Mouse (Mus musculus): ENCODE results near the gene Vmn1r158. TPM values are rescaled to one million over a fixed set of nuclear protein-coding genes. Genes with fewer than 3 reads are reported as not detected.
"Not testable (repeated sequence)": the region's sequence is repeated elsewhere in the genome, so short reads cannot be mapped to it uniquely, and the experiment has no call there.

Gene Vmn1r158
- not detected in 2 replicates for total RNA-seq (2012; rRNA removed)
- polyA plus RNA-seq (2012; ENCODE audit: insufficient read depth in 1 of 2, insufficient read length in 2 of 2, low read depth in 1 of 2, low replicate concordance in 2 of 2, missing spikeins in 1 of 2) = not detected

- H3K27me3 ChIP-seq (ENCODE audit: control insufficient read depth in 1 of 2, insufficient read depth in 2 of 2, low read length in 2 of 2); H3K9me3 ChIP-seq (replicated peaks; ENCODE audit: insufficient read depth, low read length); H3K4me3 ChIP-seq (ENCODE audit: control insufficient read depth in 1 of 2, insufficient read depth in 1 of 2, low read depth in 2 of 2, low read length in 2 of 2); H3K27ac ChIP-seq (ENCODE audit: control insufficient read depth, low read depth, low read length); H3K9ac ChIP-seq (ENCODE audit: control insufficient read depth, low read depth, low read length, poor library complexity, severe bottlenecking); H3K79me2 ChIP-seq (ENCODE audit: control insufficient read depth, insufficient read depth, low read length, poor library complexity); H3K36me3 ChIP-seq (ENCODE audit: control insufficient read depth in 1 of 2, insufficient read depth in 2 of 2, low read length in 2 of 2); H3K4me1 ChIP-seq (ENCODE audit: control insufficient read depth in 1 of 2, insufficient read depth in 2 of 2, low read length in 2 of 2); DNase-seq (ENCODE audit: low read depth, low spot score): not testable (repeated sequence)
These were observed at the start of gene Vmn1r158 for GRCm38 (mm10) chr7:22790682-22791081. Vmn1r158 (minus strand) TSS chr7:22790782.

- not testable (repeated sequence) for H3K36me3 ChIP-seq (ENCODE audit: control insufficient read depth in 1 of 2, insufficient read depth in 2 of 2, low read length in 2 of 2); DNase-seq (ENCODE audit: low read depth, low spot score); H3K9me3 ChIP-seq (replicated peaks; ENCODE audit: insufficient read depth, low read length); H3K4me1 ChIP-seq (ENCODE audit: control insufficient read depth in 1 of 2, insufficient read depth in 2 of 2, low read length in 2 of 2); H3K4me3 ChIP-seq (ENCODE audit: control insufficient read depth in 1 of 2, insufficient read depth in 1 of 2, low read depth in 2 of 2, low read length in 2 of 2); H3K79me2 ChIP-seq (ENCODE audit: control insufficient read depth, insufficient read depth, low read length, poor library complexity); H3K27me3 ChIP-seq (ENCODE audit: control insufficient read depth in 1 of 2, insufficient read depth in 2 of 2, low read length in 2 of 2); H3K9ac ChIP-seq (ENCODE audit: control insufficient read depth, low read depth, low read length, poor library complexity, severe bottlenecking); H3K27ac ChIP-seq (ENCODE audit: control insufficient read depth, low read depth, low read length)
These were observed 14.6 kb downstream of the Vmn1r158 start for GRCm38 (mm10) chr7:22775981-22776380.

- H3K27ac ChIP-seq (ENCODE audit: control insufficient read depth, low read depth, low read length); H3K79me2 ChIP-seq (ENCODE audit: control insufficient read depth, insufficient read depth, low read length, poor library complexity); H3K9me3 ChIP-seq (replicated peaks; ENCODE audit: insufficient read depth, low read length); H3K9ac ChIP-seq (ENCODE audit: control insufficient read depth, low read depth, low read length, poor library complexity, severe bottlenecking); H3K27me3 ChIP-seq (ENCODE audit: control insufficient read depth in 1 of 2, insufficient read depth in 2 of 2, low read length in 2 of 2); H3K4me3 ChIP-seq (ENCODE audit: control insufficient read depth in 1 of 2, insufficient read depth in 1 of 2, low read depth in 2 of 2, low read length in 2 of 2); H3K36me3 ChIP-seq (ENCODE audit: control insufficient read depth in 1 of 2, insufficient read depth in 2 of 2, low read length in 2 of 2); H3K4me1 ChIP-seq (ENCODE audit: control insufficient read depth in 1 of 2, insufficient read depth in 2 of 2, low read length in 2 of 2); DNase-seq (ENCODE audit: low read depth, low spot score): not testable (repeated sequence)
These were observed 29.2 kb downstream of the Vmn1r158 start, which contains the start of gene Vmn1r157 for GRCm38 (mm10) chr7:22761397-22761796. Vmn1r157 (plus strand) TSS chr7:22761697.

Other genes starting within 250 kb of the Vmn1r158 start
- not detected in 2 replicates for gene Gm4201, start 225.4 kb downstream of the Vmn1r158 start, total RNA-seq (2012; rRNA removed)
- gene Gm4201, start 225.4 kb downstream of the Vmn1r158 start, polyA plus RNA-seq (2012; ENCODE audit: insufficient read depth in 1 of 2, insufficient read length in 2 of 2, low read depth in 1 of 2, low replicate concordance in 2 of 2, missing spikeins in 1 of 2) = not detected
- not detected in 2 replicates for gene Gm4565, start 202.7 kb downstream of the Vmn1r158 start, total RNA-seq (2012; rRNA removed)
- not detected for gene Gm4565, start 202.7 kb downstream of the Vmn1r158 start, polyA plus RNA-seq (2012; ENCODE audit: insufficient read depth in 1 of 2, insufficient read length in 2 of 2, low read depth in 1 of 2, low replicate concordance in 2 of 2, missing spikeins in 1 of 2)
- gene Vmn1r155, start 132.8 kb downstream of the Vmn1r158 start, total RNA-seq (2012; rRNA removed) = not detected in 2 replicates
- gene Vmn1r155, start 132.8 kb downstream of the Vmn1r158 start, polyA plus RNA-seq (2012; ENCODE audit: insufficient read depth in 1 of 2, insufficient read length in 2 of 2, low read depth in 1 of 2, low replicate concordance in 2 of 2, missing spikeins in 1 of 2) = not detected
- gene Gm8693, start 98.5 kb downstream of the Vmn1r158 start, total RNA-seq (2012; rRNA removed) = not detected in 2 replicates
- not detected for gene Gm8693, start 98.5 kb downstream of the Vmn1r158 start, polyA plus RNA-seq (2012; ENCODE audit: insufficient read depth in 1 of 2, insufficient read length in 2 of 2, low read depth in 1 of 2, low replicate concordance in 2 of 2, missing spikeins in 1 of 2)
- not detected in 2 replicates for gene Gm4567, start 71.1 kb downstream of the Vmn1r158 start, total RNA-seq (2012; rRNA removed)
- gene Gm4567, start 71.1 kb downstream of the Vmn1r158 start, polyA plus RNA-seq (2012; ENCODE audit: insufficient read depth in 1 of 2, insufficient read length in 2 of 2, low read depth in 1 of 2, low replicate concordance in 2 of 2, missing spikeins in 1 of 2) = not detected
- not detected in 2 replicates for gene Vmn1r157, start 29.1 kb downstream of the Vmn1r158 start, total RNA-seq (2012; rRNA removed)
- gene Vmn1r157, start 29.1 kb downstream of the Vmn1r158 start, polyA plus RNA-seq (2012; ENCODE audit: insufficient read depth in 1 of 2, insufficient read length in 2 of 2, low read depth in 1 of 2, low replicate concordance in 2 of 2, missing spikeins in 1 of 2) = not detected
- gene Vmn1r159, start 52.8 kb upstream of the Vmn1r158 start, total RNA-seq (2012; rRNA removed) = not detected in 2 replicates
- not detected for gene Vmn1r159, start 52.8 kb upstream of the Vmn1r158 start, polyA plus RNA-seq (2012; ENCODE audit: insufficient read depth in 1 of 2, insufficient read length in 2 of 2, low read depth in 1 of 2, low replicate concordance in 2 of 2, missing spikeins in 1 of 2)
- gene Vmn1r160, start 80.4 kb upstream of the Vmn1r158 start, total RNA-seq (2012; rRNA removed) = not detected in 2 replicates
- gene Vmn1r160, start 80.4 kb upstream of the Vmn1r158 start, polyA plus RNA-seq (2012; ENCODE audit: insufficient read depth in 1 of 2, insufficient read length in 2 of 2, low read depth in 1 of 2, low replicate concordance in 2 of 2, missing spikeins in 1 of 2) = not detected
- gene Gm4214, start 193.9 kb upstream of the Vmn1r158 start, total RNA-seq (2012; rRNA removed) = not detected in 2 replicates
- gene Gm4214, start 193.9 kb upstream of the Vmn1r158 start, polyA plus RNA-seq (2012; ENCODE audit: insufficient read depth in 1 of 2, insufficient read length in 2 of 2, low read depth in 1 of 2, low replicate concordance in 2 of 2, missing spikeins in 1 of 2) = not detected
- gene Gm4216, start 229.1 kb upstream of the Vmn1r158 start, total RNA-seq (2012; rRNA removed) = not detected in 2 replicates
- gene Gm4216, start 229.1 kb upstream of the Vmn1r158 start, polyA plus RNA-seq (2012; ENCODE audit: insufficient read depth in 1 of 2, insufficient read length in 2 of 2, low read depth in 1 of 2, low replicate concordance in 2 of 2, missing spikeins in 1 of 2) = not detected

Data from MEL (cell line).